Mouse (Mus musculus): ENCODE data around the gene Baiap2.

Gene Baiap2

GRCm38 (mm10) chr11:119979596-119980385 lies 37.2 kb downstream of the Baiap2 start:
- DNase-seq (ENCODE audit: low spot score) = no peak

- DNase-seq (ENCODE audit: low spot score) = no peak
Measured at GRCm38 (mm10) chr11:119981769-119982168, 39.2 kb downstream of the Baiap2 start.

DNA sequence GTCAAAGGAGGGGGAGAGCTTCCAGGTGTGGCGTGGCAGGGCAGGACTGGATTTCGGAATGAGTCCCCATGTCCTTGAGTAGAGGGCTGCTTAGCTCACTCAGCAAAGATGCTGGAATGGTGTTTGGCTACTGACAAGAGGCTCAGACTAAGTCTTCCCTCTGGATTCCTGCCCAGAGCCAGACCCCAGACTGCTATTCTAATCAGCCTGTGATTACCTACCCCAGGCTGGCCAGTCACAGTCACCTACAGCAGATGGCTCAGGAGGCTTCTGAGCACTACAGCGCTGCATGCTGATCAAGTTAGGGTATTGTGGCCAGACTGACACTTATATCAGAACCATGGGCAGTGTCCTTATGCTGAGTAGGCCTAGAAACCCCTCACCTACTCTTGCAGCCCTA lies 39.7 kb downstream of the Baiap2 start:
- no peak for DNase-seq (ENCODE audit: low spot score)

DNA sequence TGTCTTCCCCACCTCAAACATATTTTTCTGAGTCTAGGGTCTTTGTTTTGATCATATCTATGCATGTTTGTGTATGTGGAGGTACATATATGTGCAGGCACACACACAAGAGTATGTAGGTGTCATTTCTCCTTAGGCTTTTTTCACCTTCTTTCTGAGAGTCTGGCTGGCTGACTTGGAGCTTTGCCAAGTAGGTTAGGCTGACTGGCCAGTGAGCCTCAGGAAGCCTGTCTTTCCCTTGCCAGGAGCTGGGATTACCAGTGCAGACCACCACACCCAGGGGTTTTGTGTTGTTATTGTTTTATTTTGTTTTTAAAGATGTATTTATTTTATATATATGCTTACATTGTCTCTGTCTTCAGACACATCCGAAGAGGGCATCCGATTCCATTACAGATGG lies 40.6 kb downstream of the Baiap2 start:
- no peak for DNase-seq (ENCODE audit: low spot score)

DNA sequence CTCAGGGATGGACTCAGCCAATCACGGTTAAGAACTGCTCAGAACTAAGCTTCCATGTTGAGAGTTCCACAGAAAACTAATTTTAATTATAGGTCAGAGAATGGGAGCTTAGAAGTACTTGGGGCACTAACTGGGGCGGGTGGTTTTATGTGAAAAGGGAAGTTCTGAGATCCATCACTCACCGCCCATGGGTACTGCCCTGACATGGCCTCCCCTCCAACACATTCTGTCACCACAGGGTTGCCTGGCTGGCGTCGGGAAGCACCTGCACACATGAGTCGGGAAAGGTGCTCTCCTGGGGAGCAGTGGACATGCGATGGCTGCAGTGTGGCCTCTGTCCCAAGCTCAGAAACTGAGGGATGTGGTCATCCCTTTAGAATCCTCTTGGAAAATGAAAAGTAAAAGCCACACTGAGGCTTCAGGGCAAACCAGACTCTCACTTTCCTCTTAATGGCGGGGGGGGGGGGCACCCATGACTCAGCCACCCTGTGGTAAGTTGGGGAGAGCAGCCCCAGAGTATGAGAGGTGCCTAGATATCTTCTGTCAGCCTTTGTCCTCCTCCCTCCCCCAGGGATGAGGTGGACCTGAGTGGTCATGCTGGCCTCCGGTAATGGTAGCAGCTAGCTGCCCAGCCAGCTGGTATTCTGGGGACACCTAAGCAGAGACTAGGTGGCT lies 44.3 kb downstream of the Baiap2 start:
- DNase-seq (ENCODE audit: low spot score) = no peak

- DNase-seq (ENCODE audit: low spot score) = no peak
Measured at GRCm38 (mm10) chr11:119987876-119988275, 45.3 kb downstream of the Baiap2 start.

- no peak for DNase-seq (ENCODE audit: low spot score)
Measured at GRCm38 (mm10) chr11:119988391-119988790, 45.8 kb downstream of the Baiap2 start.

- DNase-seq (ENCODE audit: low spot score) = no peak
Measured at GRCm38 (mm10) chr11:119989115-119989564, 46.6 kb downstream of the Baiap2 start.

- no peak for DNase-seq (ENCODE audit: low spot score)
Measured at GRCm38 (mm10) chr11:119990658-119991337, 48.2 kb downstream of the Baiap2 start.

DNA sequence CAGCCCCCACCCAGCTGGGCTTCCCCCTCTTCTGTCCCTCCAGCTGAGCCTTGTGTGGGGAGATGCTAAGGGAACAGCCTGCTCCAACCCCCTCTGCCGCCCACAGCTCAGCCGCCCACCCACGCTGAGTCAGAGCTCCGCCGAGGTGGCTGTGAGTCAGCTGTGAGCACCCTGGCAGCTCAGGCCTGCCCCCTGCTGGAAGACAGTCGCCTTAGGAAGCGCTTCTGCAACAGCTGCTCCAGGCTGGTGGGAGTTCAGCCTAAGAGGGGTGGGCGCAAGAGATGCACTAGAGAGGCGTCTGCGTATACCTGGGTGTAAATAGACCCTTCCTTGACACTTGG lies 48.7 kb downstream of the Baiap2 start:
- peak; percentile 82 for DNase-seq (ENCODE audit: low spot score)

DNA sequence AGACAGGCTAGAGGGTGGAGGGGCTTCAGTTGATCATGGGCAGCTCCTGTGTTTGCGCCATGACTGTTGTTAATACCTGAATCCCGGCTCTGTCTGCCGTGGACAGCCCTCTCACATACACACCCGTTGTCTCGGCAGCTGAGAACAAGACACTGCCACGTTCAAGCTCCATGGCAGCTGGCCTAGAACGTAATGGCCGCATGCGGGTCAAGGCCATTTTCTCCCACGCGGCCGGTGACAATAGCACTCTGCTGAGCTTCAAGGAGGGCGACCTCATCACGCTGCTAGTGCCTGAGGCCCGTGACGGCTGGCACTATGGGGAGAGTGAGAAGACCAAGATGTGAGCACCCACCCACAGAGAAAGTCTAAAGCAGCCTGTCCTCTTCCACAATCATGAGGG lies 54.8 kb downstream of the Baiap2 start:
- no peak for DNase-seq (ENCODE audit: low spot score)

GRCm38 (mm10) chr11:120002041-120002440 lies 59.5 kb downstream of the Baiap2 start:
- no peak for DNase-seq (ENCODE audit: low spot score)

GRCm38 (mm10) chr11:120002634-120003220 lies 60.2 kb downstream of the Baiap2 start:
- DNase-seq (ENCODE audit: low spot score) = no peak

GRCm38 (mm10) chr11:120005434-120006317 lies 63.1 kb downstream of the Baiap2 start:
- no peak for DNase-seq (ENCODE audit: low spot score)

- no peak for DNase-seq (ENCODE audit: low spot score)
Measured at GRCm38 (mm10) chr11:120007496-120008080, 65.0 kb downstream of the Baiap2 start.

DNA sequence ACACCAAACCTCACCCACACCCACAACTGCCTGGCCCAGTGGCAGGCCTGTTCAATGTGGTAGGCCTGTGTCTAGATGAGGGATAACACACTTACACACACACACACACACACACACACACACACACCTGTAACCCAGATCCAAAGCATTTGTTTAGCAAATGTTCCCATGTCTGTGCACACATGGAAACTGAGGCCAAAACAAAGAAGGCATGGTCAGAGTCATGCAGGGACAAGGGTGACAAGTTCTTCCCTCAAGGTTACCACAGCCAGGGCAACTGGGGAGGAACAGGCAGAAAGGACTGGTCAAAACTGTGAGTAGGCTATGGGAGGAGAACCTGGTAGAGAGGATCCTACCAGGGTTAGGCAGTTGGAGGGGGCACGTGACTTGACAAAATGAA lies 65.9 kb downstream of the Baiap2 start:
- DNase-seq (ENCODE audit: low spot score) = no peak

GRCm38 (mm10) chr11:120008956-120009355 lies 66.4 kb downstream of the Baiap2 start:
- no peak for DNase-seq (ENCODE audit: low spot score)

DNA sequence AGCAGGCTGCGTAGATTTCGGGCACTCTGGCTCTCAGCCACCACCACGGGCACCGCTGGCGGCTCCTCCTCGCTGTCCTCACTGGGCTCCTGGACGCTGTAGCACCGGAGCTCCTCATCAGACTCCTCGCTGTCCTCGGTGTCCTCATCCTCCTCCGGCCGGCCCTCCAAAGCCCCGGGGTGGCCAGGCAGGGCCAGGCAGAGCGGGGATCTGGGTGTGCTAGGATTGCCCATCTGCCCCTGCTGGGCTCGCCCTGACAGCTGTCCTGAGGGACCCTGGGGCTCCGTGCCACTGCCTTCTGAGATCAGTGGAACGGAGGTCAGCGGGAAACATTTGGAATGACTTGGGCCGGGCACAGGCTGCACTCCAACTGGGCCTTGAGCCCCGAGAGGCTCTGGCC lies 67.4 kb downstream of the Baiap2 start:
- DNase-seq (ENCODE audit: low spot score) = no peak

DNA sequence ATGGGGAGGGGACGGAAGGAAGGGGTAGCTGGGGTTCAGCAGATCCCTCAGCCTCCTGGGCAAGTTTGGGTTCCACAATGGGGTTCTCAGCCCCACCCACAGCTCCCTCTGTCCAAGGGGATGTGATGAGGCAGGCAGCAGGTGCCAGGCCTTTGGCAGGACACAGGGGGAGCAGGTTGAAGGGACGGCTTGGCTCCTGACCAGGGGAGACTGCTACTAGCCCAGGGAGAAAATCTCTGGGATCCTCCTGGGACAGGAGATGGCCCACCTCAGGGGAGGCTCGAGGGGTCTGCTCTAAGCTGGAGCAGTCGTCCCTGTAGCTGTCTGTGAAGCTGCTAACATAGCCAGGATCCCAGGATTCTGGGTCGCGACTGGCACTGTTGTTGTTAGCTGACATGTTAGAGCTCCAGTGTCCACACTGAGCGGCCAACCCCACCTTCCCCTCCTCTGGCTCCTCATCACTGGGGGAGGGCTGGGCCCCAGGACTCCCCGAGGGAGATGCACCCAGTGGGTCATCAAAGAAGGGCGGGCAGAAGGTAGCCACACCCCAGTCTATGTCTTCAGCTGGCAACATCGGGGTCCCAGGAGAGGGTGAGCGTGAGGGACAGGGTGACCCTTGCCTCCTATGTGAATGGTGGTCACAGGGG lies 68.7 kb downstream of the Baiap2 start:
- no peak for DNase-seq (ENCODE audit: low spot score)

DNA sequence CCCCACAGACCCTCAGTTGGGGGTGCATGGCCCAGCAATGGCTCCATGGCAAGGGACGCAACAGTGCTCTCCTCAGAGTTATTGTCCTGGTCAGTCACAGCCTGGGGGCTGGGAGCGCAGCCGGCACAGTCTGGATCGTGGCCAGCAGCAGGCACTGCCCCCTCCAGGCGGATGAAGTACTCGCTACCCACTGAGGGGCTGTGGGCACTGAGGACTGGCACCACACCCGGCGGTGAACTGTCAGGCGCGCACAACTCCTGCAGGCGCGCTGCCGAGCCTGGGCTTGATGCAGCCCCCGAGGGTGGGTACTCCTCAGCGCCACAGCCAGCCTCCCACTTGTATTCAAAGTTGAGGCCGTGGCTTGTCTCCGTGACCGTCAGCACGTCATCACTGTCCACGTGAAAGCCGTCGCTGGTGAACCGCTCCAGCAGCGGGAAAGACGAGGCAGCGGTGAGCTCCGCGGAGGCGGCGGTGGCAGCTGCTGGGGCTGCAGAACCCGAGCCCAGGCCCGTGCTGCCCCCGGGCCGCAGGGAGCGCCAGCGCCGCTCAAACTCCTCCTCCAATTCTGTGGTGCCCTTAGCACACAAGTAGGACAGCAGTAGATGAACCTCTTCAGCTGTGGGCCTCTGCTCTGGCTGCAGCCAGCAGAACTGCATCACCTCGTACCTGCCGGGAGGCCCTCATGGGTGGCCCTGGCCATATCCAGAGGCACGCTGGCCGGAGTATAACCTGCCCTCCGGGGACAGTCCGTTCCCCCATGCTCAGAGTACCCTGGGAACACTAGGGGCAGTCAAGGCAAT lies 69.4 kb downstream of the Baiap2 start:
- no peak for DNase-seq (ENCODE audit: low spot score)
